Mouse (Mus musculus): ENCODE results near the gene Sgpp2. TPM values are rescaled to one million over a fixed set of nuclear protein-coding genes. Genes with fewer than 3 reads are reported as not detected.

The Sgpp2 gene
- polyA plus RNA-seq, 1 experiment from 2014 or later, result 0.15 TPM

GRCm38 (mm10) chr1:78313961-78314360, 3.8 kb downstream of the Sgpp2 start:
- 62% methylated on average over 4 of the region's 4 CpGs for WGBS (ENCODE audit: insufficient replicate concordance)
- H3K4me3 ChIP-seq (replicated peaks), result no peak overlapping the region
- H3K9ac ChIP-seq, result no peak overlapping the region
- H3K9me3 ChIP-seq (replicated peaks), result no peaks in the 10 kb centered on the region
- ATAC-seq (ENCODE audit: low read depth), result no peak
- peaks cover 39% of the 10 kb centered on the region for H3K27me3 ChIP-seq
- H3K27ac ChIP-seq, result no peak overlapping the region
- no peaks in the 10 kb centered on the region for H3K36me3 ChIP-seq
- no peak for DNase-seq
- H3K4me1 ChIP-seq (replicated peaks), result peaks cover 8% of the 10 kb centered on the region; the same call in 1 of the 2 replicates
- no peak overlapping the region for H3K4me2 ChIP-seq

GRCm38 (mm10) chr1:78318089-78318760, 8.1 kb downstream of the Sgpp2 start:
- ATAC-seq (ENCODE audit: low read depth) (no peak), DNase-seq (no peak)
- WGBS (ENCODE audit: insufficient replicate concordance), result 69% methylated on average over 13 of the region's 13 CpGs

DNA sequence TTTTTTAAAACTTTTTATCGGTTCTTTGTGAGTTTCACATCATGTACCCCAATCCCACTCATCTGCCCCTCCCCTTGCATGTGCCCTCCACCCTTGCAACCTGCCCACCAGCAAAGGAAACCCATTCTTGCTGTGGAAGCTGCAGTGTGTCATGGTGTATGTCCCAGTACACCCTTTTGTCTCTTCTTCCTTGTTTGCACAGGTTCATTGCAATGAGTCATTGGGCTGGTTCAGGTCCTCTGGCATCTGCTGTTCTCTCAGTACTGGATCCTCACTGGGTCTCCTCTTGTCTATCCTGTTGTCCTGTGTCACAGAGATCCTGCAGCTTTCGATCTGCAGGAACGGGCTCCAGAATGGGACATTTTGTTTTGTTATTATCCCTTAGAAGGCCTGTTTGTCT, 10.1 kb downstream of the Sgpp2 start:
- WGBS (ENCODE audit: insufficient replicate concordance), result 81% methylated on average over 3 of the region's 3 CpGs
- H3K9ac ChIP-seq, result no peak overlapping the region
- H3K4me2 ChIP-seq, result no peak overlapping the region
- H3K9me3 ChIP-seq (replicated peaks), result no peaks in the 10 kb centered on the region
- H3K27me3 ChIP-seq, result no peaks in the 10 kb centered on the region
- H3K4me1 ChIP-seq (replicated peaks), result 0 out of 2 replicates have a peak, but pooled peaks cover 2% of the 10 kb centered on the region
- H3K36me3 ChIP-seq, result no peaks in the 10 kb centered on the region
- no peak for ATAC-seq (ENCODE audit: low read depth)
- no peak overlapping the region for H3K27ac ChIP-seq
- no peak overlapping the region for H3K4me3 ChIP-seq (replicated peaks)
- DNase-seq, result no peak

More at GRCm38 (mm10) chr1:78318089-78318760, 8.1 kb downstream of the Sgpp2 start:
- no peak overlapping the region for H3K4me2 ChIP-seq
- no peak overlapping the region for H3K27ac ChIP-seq
- H3K27me3 ChIP-seq, result peaks cover under 1% of the 10 kb centered on the region; the same call in 1 of the 2 replicates
- 0 out of 2 replicates have a peak, but pooled peaks cover 2% of the 10 kb centered on the region for H3K4me1 ChIP-seq (replicated peaks)
- H3K36me3 ChIP-seq, result no peaks in the 10 kb centered on the region
- H3K9ac ChIP-seq, result no peak overlapping the region
- no peaks in the 10 kb centered on the region for H3K9me3 ChIP-seq (replicated peaks)
- H3K4me3 ChIP-seq (replicated peaks), result no peak overlapping the region

DNA sequence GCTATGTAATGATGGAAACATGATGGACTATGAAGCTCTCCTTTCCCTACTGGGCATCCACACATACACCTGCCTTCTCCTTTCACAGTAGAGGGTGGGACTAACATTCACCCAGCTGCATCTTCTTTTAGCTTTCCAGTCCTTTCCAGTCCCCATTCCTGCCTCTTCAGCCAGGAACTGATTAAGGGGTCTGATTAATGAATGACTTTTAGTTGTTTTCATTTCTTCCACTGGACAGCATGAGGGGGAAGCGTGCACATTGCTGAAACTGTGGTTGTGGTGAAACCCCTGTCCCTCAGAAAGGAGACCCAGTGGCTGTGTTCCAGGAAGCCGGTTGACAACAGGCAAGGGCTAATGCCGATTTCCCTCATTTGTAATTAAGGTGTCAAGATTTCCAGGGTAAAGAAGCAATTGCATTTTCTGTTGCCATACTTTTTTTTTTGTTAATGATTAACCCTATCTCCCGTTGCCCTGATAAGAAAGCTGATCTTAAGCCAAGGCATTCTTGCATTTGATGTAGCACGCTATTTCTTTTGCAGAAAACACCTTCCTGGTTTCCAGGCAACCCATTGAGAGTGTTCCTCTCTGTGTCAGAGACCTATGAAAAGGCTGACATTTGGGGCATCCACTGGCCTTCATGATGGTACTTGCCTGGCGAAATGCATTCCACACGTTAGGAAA, 12.1 kb downstream of the Sgpp2 start:
- Histone ChIP-seq H3K9me3 (replicated peaks) (no peaks in the 10 kb centered on the region), H3K4me1 (replicated peaks) (0 out of 2 replicates have a peak, but pooled peaks cover 2% of the 10 kb centered on the region), H3K27ac (no peak overlapping the region), H3K4me2 (no peak overlapping the region), H3K27me3 (no peaks in the 10 kb centered on the region), H3K9ac (no peak overlapping the region), H3K36me3 (no peaks in the 10 kb centered on the region), H3K4me3 (replicated peaks) (no peak overlapping the region)
- ATAC-seq (ENCODE audit: low read depth), result no peak
- DNase-seq, result no peak
- 45% methylated on average over 7 of the region's 7 CpGs for WGBS (ENCODE audit: insufficient replicate concordance)

GRCm38 (mm10) chr1:78322844-78323243, 12.7 kb downstream of the Sgpp2 start:
- Histone ChIP-seq H3K27ac (no peak overlapping the region), H3K4me2 (no peak overlapping the region), H3K27me3 (no peaks in the 10 kb centered on the region), H3K36me3 (no peaks in the 10 kb centered on the region), H3K9ac (no peak overlapping the region), H3K4me1 (replicated peaks) (0 out of 2 replicates have a peak, but pooled peaks cover 2% of the 10 kb centered on the region), H3K9me3 (replicated peaks) (no peaks in the 10 kb centered on the region), H3K4me3 (replicated peaks) (no peak overlapping the region)
- 60% methylated on average over 8 of the region's 8 CpGs for WGBS (ENCODE audit: insufficient replicate concordance)
- DNase-seq (no peak), ATAC-seq (ENCODE audit: low read depth) (no peak)

DNA sequence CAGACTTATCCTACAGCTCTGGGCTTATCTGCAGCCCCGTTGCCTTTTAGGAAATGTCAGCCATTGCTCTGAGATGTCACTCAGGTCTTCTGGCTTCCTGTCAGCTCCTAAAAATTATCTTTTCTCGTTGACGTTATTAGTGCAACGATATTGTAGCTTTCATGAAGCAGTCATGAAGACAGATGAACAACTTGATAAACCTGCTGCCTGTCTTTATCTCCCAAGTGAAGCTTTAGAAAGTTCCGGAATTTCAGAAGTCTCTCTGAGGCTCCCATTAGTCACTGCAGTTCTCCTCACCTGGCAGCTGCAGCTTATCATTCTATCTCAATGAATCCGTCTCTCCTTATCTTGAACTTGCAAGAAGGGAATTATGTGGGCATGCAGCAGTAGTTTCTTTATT, 13.9 kb downstream of the Sgpp2 start:
- no peak for DNase-seq
- 0 out of 2 replicates have a peak, but pooled peaks cover 2% of the 10 kb centered on the region for H3K4me1 ChIP-seq (replicated peaks)
- 36% methylated on average over 6 of the region's 6 CpGs for WGBS (ENCODE audit: insufficient replicate concordance)
- no peak overlapping the region for H3K9ac ChIP-seq
- H3K27me3 ChIP-seq, result no peaks in the 10 kb centered on the region
- no peak overlapping the region for H3K4me3 ChIP-seq (replicated peaks)
- H3K27ac ChIP-seq, result no peak overlapping the region
- H3K4me2 ChIP-seq, result no peak overlapping the region
- no peaks in the 10 kb centered on the region for H3K9me3 ChIP-seq (replicated peaks)
- no peak for ATAC-seq (ENCODE audit: low read depth)
- H3K36me3 ChIP-seq, result no peaks in the 10 kb centered on the region

GRCm38 (mm10) chr1:78325851-78326250, 15.7 kb downstream of the Sgpp2 start:
- Histone ChIP-seq H3K4me1 (replicated peaks) (0 out of 2 replicates have a peak, but pooled peaks cover 2% of the 10 kb centered on the region), H3K9me3 (replicated peaks) (no peaks in the 10 kb centered on the region), H3K36me3 (no peaks in the 10 kb centered on the region), H3K4me3 (replicated peaks) (no peak overlapping the region), H3K27me3 (no peaks in the 10 kb centered on the region), H3K27ac (no peak overlapping the region), H3K4me2 (no peak overlapping the region), H3K9ac (no peak overlapping the region)
- DNase-seq (no peak), ATAC-seq (ENCODE audit: low read depth) (no peak)
- WGBS (ENCODE audit: insufficient replicate concordance), result 64% methylated on average over 6 of the region's 6 CpGs

- Histone ChIP-seq H3K9me3 (replicated peaks) (no peaks in the 10 kb centered on the region), H3K4me3 (replicated peaks) (no peak overlapping the region), H3K36me3 (no peaks in the 10 kb centered on the region), H3K9ac (no peak overlapping the region), H3K4me2 (no peak overlapping the region), H3K27me3 (no peaks in the 10 kb centered on the region), H3K4me1 (replicated peaks) (no peaks in the 10 kb centered on the region), H3K27ac (no peak overlapping the region)
- DNase-seq (no peak), ATAC-seq (ENCODE audit: low read depth) (no peak)
- 69% methylated on average over 4 of the region's 4 CpGs for WGBS (ENCODE audit: insufficient replicate concordance)
These were observed 18.5 kb downstream of the Sgpp2 start for GRCm38 (mm10) chr1:78328646-78329045.

DNA sequence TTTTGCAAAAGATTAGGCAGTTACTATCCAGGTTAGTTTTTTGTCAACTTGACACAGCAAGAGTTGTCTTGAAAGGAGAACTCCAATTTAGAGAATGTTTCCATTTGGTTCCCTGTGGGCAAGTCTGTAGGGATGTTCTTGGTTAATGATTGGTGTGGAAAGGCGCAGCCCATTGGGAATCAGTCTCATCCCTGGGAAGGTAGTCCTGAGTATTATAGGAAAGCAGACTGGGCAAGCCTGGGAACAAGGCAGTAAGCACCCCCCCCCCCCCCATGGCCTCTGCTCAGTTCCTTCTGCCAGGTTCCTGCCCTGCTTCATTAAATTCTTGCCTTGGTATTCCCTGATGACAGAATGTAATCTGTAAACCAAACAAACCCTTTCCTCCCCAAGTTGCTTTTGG, 19.7 kb downstream of the Sgpp2 start:
- Histone ChIP-seq H3K27ac (no peak overlapping the region), H3K4me1 (replicated peaks) (no peaks in the 10 kb centered on the region), H3K4me3 (replicated peaks) (no peak overlapping the region), H3K4me2 (no peak overlapping the region), H3K27me3 (no peaks in the 10 kb centered on the region), H3K36me3 (no peaks in the 10 kb centered on the region), H3K9ac (no peak overlapping the region), H3K9me3 (replicated peaks) (no peaks in the 10 kb centered on the region)
- 56% methylated on average over 1 of the region's 1 CpGs for WGBS (ENCODE audit: insufficient replicate concordance)
- no peak for ATAC-seq (ENCODE audit: low read depth)
- no peak for DNase-seq

DNA sequence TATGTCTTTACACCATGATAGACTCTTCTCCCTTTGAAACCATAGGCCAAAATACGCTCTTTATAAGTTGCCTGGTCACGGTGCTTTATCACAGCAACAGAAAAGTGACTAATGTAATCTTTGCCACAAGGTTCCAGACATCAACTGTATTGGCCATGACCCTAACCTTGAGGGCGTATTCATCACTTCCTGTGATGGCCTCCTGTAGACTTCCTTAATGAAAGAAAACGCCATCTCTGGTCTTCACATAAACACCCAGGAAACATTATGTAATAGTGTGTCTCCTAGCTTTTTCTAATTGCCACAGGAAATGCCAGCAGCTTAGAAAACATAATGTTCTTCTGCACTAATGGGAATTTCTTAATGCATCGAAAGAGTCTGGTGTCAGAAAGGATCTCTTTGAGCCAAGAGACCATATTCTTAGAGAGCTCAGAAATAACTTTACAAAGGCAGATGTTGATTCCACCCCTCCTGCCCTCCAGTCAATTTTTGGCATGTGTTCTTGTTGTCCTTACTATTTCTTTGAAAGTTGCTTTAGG, 20.5 kb downstream of the Sgpp2 start:
- Histone ChIP-seq H3K9ac (no peak overlapping the region), H3K27me3 (no peaks in the 10 kb centered on the region), H3K9me3 (replicated peaks) (no peaks in the 10 kb centered on the region), H3K4me3 (replicated peaks) (no peak overlapping the region), H3K4me1 (replicated peaks) (no peaks in the 10 kb centered on the region), H3K36me3 (no peaks in the 10 kb centered on the region), H3K27ac (no peak overlapping the region), H3K4me2 (no peak overlapping the region)
- DNase-seq, result no peak
- WGBS (ENCODE audit: insufficient replicate concordance), result 53% methylated on average over 5 of the region's 5 CpGs
- no peak for ATAC-seq (ENCODE audit: low read depth)

GRCm38 (mm10) chr1:78337726-78338125, 27.6 kb downstream of the Sgpp2 start:
- Histone ChIP-seq H3K4me2 (no peak overlapping the region), H3K27me3 (no peaks in the 10 kb centered on the region), H3K36me3 (no peaks in the 10 kb centered on the region), H3K9ac (no peak overlapping the region), H3K4me1 (replicated peaks) (no peaks in the 10 kb centered on the region), H3K4me3 (replicated peaks) (no peak overlapping the region), H3K9me3 (replicated peaks) (no peaks in the 10 kb centered on the region), H3K27ac (no peak overlapping the region)
- no peak for DNase-seq
- no peak for ATAC-seq (ENCODE audit: low read depth)
- WGBS (ENCODE audit: insufficient replicate concordance), result 66% methylated on average over 7 of the region's 7 CpGs
